Mouse (Mus musculus) frontal cortex, postnatal 36 days (tissue): Measurements from ENCODE around the gene Trim8.

Experiments used
- DNase-seq, 2 experiments: peaks; one replicate each; pipeline ENCODE4 v3.0.0; 2022; ENCODE audit warnings: low spot score in 2 of 2

Gene Trim8

DNA sequence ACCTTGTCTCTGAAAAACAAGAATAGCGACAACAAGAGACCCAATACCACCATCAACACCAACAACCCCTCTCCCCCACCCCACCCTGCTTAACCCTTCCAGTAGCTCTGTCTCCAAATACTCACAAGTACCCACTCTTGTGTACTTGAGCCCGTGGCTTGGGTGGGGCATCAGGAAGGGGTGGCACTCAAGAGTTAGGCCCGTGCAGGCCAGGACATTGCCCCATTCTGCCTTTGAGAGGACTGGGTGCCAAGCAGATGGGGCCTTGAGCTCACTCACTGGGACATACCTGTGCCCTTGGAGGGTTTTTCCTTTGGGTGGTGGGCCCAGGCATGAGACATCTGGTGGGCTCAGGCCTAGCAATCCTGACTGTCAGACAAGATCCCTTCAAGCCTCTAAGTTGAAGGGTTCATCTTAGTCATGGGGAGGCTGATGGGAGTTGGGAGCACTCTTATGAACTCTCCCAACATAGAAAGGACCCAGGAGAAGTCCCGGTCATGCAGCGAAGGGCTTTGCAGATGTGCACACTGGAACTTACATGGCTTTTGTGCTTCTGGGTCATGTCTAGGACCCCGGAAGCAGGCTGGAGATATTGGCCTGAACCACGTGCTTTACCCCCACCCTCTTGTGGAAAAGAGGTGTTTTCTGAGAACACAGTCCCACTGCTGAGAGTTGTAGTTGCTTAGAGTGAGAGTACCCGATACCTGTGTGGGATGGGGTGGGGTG lies 4.3 kb downstream of the Trim8 start:
- no peak for DNase-seq

DNA sequence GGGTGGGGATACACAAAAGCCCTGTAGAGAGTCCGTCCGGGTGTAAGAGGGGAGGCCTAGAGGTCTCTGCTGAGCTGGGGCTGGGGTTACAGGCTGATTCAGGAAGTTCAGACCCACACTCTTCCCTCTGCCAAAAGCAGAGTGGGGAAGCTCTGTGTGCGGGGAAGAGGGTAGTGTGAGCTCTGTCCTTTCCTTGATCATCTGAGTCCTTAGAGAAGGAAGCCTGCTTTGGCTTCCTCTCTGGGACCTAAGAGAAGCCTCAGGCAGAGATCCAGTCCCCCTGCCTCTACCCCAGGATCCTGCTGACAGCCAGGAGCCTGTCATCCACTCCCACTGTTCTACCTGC lies 4.8 kb downstream of the Trim8 start:
- DNase-seq, result no peak

DNA sequence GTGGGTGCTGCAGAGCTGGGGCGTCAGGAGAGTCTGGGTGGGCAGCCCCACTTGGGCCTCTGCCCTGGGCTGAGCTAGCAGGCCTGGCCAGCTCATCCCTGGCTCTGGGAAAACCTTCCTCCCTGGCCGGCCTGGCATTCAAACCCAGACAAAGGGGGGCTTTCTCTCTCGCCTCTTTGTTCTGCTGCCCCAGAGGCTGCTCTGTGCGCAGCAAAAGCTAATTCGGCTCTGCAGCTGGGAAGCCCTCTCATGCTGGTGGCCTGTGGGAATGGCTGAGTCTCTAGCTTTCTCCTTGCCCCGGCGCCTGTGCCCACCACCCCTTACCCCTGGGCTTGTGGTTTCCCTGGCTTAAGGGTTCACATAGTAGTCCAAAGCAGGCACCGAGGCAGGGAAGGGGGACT lies 5.7 kb downstream of the Trim8 start:
- no peak for DNase-seq

DNA sequence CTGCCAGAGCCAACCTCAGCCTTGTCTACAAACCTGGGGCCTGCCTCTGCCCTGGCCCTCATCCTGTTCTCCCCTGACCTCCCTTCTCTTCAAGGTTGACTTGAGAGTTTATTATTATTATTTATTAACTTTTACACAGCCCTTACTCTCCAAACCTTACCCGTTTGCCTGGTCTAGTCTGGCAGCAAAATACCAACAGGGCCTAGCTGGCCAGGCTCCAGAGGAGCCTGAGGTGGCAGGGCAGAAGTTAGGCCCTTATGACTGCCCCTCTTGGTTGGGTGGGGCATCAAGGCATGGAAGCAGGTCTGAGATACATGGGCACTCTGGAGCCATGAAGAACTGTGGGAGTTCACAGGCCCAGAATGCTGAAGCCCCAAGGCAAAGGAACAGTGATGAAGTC lies 6.3 kb downstream of the Trim8 start:
- no peak for DNase-seq

DNA sequence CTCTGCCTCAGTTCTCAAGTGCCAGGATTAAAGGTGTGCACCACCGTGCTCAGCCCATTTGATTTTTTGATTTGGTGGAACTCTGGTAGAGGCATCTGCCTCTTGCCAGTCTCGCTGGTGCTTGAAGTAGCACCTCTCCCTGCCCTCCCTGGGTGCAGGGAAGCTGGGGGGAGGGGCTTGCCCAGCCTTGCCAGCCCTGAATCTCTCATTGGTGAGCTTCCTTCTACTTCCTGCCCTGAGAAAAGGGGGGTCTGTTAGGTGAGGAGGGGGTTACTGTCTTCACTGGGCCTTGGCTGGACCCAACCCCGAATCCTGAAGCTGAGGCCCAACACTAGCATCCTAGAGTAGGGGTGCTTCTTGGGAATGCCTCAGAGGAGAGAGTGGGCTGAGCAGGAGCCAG lies 7.2 kb downstream of the Trim8 start:
- no peak for DNase-seq

GRCm38 (mm10) chr19:46509202-46509601 lies 7.7 kb downstream of the Trim8 start:
- no peak for DNase-seq

DNA sequence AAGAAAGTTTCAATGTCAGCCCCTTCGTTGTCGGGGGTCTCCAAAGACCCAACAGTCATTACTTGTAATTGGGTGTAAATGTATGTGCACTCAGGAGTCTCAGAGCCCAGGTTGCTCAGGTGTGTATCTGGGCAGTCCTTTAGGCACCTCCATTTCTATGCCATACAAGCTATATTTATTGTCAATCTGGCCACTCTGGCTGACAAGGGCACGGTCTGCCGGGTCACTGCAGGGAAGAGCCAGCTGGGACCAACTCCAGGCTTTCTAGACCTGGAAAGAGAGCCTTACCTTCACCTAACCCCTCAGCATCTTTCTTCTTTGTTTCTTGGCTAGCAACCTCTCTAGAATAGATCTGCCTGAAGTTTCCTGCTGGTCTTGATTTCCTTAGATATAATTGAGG lies 8.2 kb downstream of the Trim8 start:
- no peak for DNase-seq

DNA sequence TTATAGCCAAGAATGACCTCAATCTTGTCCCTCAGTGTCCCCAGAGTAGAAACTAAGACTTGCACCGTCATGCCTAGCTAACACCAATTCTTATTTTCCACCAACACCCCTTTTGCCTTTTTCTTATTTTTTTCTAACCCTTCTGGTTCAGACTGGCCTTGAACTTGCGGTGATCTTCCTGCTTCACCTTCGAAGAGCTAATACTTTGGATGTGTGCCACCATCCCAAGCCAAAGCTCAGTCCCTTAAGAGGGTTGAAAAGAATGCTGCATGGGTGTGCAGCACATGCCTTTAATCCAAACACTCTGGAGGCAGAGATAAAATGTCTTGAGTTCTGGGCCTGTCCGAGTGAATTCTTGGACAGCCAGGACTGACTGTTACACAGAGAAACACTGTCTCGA lies 8.9 kb downstream of the Trim8 start:
- DNase-seq, result no peak

DNA sequence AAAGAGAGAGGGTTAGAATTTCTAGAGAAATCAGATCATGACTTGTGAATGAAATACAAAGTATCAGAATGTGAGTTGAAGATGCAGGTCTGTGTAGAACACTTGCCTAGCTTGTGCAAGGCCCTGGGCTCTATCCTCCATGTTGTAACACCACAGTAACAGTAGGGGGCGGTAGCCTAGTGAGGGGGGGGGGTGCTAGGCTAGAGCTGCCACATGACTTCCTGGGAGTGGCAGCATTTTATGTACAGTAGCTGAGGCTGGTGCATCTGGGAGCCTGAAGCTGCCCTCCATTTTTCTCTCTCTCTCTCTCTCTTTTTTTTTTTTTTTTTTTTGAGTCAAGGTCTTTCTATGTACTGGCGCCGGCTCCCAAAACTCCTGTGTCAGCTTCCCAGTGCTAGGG lies 9.3 kb downstream of the Trim8 start:
- no peak for DNase-seq

GRCm38 (mm10) chr19:46511263-46511662 lies 9.8 kb downstream of the Trim8 start:
- DNase-seq, result no peak

DNA sequence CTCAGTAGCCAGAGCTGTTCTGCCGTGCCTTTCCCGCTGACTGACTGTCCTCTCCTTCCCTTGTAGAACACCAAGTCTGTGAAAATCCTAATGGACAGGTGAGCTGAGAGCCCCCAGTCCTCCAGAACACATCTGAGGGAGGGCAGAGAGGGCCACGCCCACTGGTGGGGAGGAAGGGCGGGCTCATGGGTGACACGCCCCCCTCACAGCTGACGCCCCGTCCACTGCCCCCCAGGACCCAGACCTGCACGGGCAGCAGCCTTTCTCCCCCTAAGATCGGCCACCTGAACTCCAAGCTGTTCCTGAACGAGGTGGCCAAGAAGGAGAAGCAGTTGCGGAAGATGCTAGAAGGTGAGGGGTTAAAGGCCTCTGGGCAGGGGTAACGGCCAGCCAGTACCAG lies 12.9 kb downstream of the Trim8 start:
- DNase-seq, result no peak

GRCm38 (mm10) chr19:46515287-46515821 lies 13.9 kb downstream of the Trim8 start:
- no peak for DNase-seq

- no peak for DNase-seq
Measured at GRCm38 (mm10) chr19:46516667-46517528, 15.4 kb downstream of the Trim8 start.

- no peak for DNase-seq
Measured at GRCm38 (mm10) chr19:46517529-46518351, 16.2 kb downstream of the Trim8 start.

GRCm38 (mm10) chr19:46518352-46518787 lies 16.9 kb downstream of the Trim8 start:
- no peak for DNase-seq

- DNase-seq, result no peak
Measured at GRCm38 (mm10) chr19:46518828-46519621, 17.5 kb downstream of the Trim8 start.

GRCm38 (mm10) chr19:46521698-46522097 lies 20.2 kb downstream of the Trim8 start:
- no peak for DNase-seq

GRCm38 (mm10) chr19:46522433-46523044 lies 21.0 kb downstream of the Trim8 start:
- DNase-seq, result no peak

- DNase-seq, result no peak
Measured at GRCm38 (mm10) chr19:46523131-46523479, 21.6 kb downstream of the Trim8 start.

DNA sequence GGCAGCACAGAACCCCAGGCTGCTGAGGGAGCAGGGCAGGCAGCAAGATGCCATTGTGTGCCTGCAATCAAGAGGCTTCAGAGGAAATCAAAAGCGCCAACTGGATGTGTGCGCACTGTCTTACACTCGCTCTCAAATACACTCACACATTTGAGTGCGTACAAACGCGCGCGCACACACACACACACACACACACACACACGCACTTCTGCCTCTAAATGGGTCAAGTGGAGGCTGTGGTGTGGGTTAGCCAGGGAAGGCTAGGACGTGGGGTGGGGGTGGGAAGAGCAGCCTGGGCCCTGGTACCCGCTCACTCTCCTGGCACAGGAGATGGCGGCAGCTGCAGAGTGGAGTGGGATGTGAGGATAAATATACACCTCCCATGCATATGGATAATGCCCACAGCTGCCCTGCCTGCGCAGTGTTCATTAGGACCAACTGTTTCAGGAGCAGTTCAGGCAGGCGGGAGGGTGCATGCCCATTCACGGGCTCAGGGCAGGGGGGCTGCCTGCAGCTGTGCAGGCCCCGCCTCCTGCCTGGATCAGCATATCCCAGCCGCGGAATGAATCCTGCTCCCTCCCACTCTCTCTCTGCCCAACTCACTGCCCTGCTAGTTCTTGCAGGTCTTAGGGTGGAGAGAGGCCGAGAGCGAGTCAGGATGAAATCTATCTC lies 22.1 kb downstream of the Trim8 start:
- DNase-seq, result peak; percentile 74 to 83
